Mouse (Mus musculus): ENCODE measurements around the gene Eif2d. TPM values are rescaled to one million over a fixed set of nuclear protein-coding genes. Genes with fewer than 3 reads are reported as not detected.
A peak's percentile ranks its signal among the peaks of the same experiment; 100 is the strongest.

Eif2d gene
- polyA plus RNA-seq, 1 experiment from 2014 or later: 66.1 TPM

- no peak overlapping the region for H3K4me3 ChIP-seq (replicated peaks)
- peaks cover 3% of the 10 kb centered on the region; the same call in 1 of the 2 replicates for H3K36me3 ChIP-seq
- H3K9me3 ChIP-seq: no peaks in the 10 kb centered on the region
- 57% methylated on average over 10 of the region's 10 CpGs for WGBS
- no peak overlapping the region for H3K4me2 ChIP-seq
- 0 out of 2 replicates have a peak, but pooled peaks cover 3% of the 10 kb centered on the region for H3K4me1 ChIP-seq (replicated peaks)
- no peak overlapping the region for H3K9ac ChIP-seq (replicated peaks)
- ATAC-seq (ENCODE audit: insufficient number of reproducible peaks, insufficient read depth, low FRiP score, low TSS enrichment, low read depth): no peak
- H3K27me3 ChIP-seq: peaks cover 5% of the 10 kb centered on the region
- H3K27ac ChIP-seq: no peak overlapping the region
Observed at GRCm38 (mm10) chr1:131123522-131124265, 29.3 kb upstream of the Eif2d start.

- Histone ChIP-seq H3K36me3 (peaks cover 17% of the 10 kb centered on the region), H3K9ac (replicated peaks) (no peak overlapping the region), H3K4me3 (replicated peaks) (no peak overlapping the region), H3K27ac (no peak overlapping the region), H3K9me3 (no peaks in the 10 kb centered on the region), H3K4me2 (no peak overlapping the region), H3K4me1 (replicated peaks) (0 out of 2 replicates have a peak, but pooled peaks cover 3% of the 10 kb centered on the region), H3K27me3 (no peaks in the 10 kb centered on the region)
- WGBS: 62% methylated on average over 11 of the region's 11 CpGs
- no peak for ATAC-seq (ENCODE audit: insufficient number of reproducible peaks, insufficient read depth, low FRiP score, low TSS enrichment, low read depth)
Observed at GRCm38 (mm10) chr1:131125987-131126744, 26.8 kb upstream of the Eif2d start.

- Histone ChIP-seq H3K36me3 (peaks cover 9% of the 10 kb centered on the region), H3K4me3 (replicated peaks) (no peak overlapping the region), H3K27me3 (no peaks in the 10 kb centered on the region), H3K4me1 (replicated peaks) (no peaks in the 10 kb centered on the region), H3K9me3 (no peaks in the 10 kb centered on the region), H3K27ac (no peak overlapping the region), H3K4me2 (no peak overlapping the region), H3K9ac (replicated peaks) (no peak overlapping the region)
- 74% methylated on average over 6 of the region's 6 CpGs for WGBS
- no peak for ATAC-seq (ENCODE audit: insufficient number of reproducible peaks, insufficient read depth, low FRiP score, low TSS enrichment, low read depth)
Observed at GRCm38 (mm10) chr1:131134231-131134630, 18.8 kb upstream of the Eif2d start.

GRCm38 (mm10) chr1:131134942-131135522 lies 17.9 kb upstream of the Eif2d start:
- no peak for ATAC-seq (ENCODE audit: insufficient number of reproducible peaks, insufficient read depth, low FRiP score, low TSS enrichment, low read depth)
- H3K27ac ChIP-seq: no peak overlapping the region
- H3K4me1 ChIP-seq (replicated peaks): no peaks in the 10 kb centered on the region
- no peaks in the 10 kb centered on the region for H3K27me3 ChIP-seq
- H3K9ac ChIP-seq (replicated peaks): no peak overlapping the region
- no peak overlapping the region for H3K4me2 ChIP-seq
- H3K36me3 ChIP-seq: peaks cover 1% of the 10 kb centered on the region; the same call in 1 of the 2 replicates
- no peaks in the 10 kb centered on the region for H3K9me3 ChIP-seq
- WGBS: 83% methylated on average over 8 of the region's 8 CpGs
- no peak overlapping the region for H3K4me3 ChIP-seq (replicated peaks)

GRCm38 (mm10) chr1:131135960-131136629 lies 16.9 kb upstream of the Eif2d start:
- ATAC-seq (ENCODE audit: insufficient number of reproducible peaks, insufficient read depth, low FRiP score, low TSS enrichment, low read depth): no peak
- Histone ChIP-seq H3K4me1 (replicated peaks) (no peaks in the 10 kb centered on the region), H3K27me3 (no peaks in the 10 kb centered on the region), H3K36me3 (no peaks in the 10 kb centered on the region), H3K9me3 (no peaks in the 10 kb centered on the region), H3K4me2 (no peak overlapping the region), H3K4me3 (replicated peaks) (no peak overlapping the region), H3K9ac (replicated peaks) (no peak overlapping the region), H3K27ac (no peak overlapping the region)
- 83% methylated on average over 10 of the region's 10 CpGs for WGBS

- no peaks in the 10 kb centered on the region for H3K27me3 ChIP-seq
- no peaks in the 10 kb centered on the region for H3K9me3 ChIP-seq
- no peak overlapping the region for H3K27ac ChIP-seq
- no peaks in the 10 kb centered on the region for H3K4me1 ChIP-seq (replicated peaks)
- H3K36me3 ChIP-seq: no peaks in the 10 kb centered on the region
- H3K4me3 ChIP-seq (replicated peaks): peak overlapping the region; percentile 66; the same call in 1 of the 2 replicates
- H3K9ac ChIP-seq (replicated peaks): no peak overlapping the region
- H3K4me2 ChIP-seq: peak overlapping the region; percentile 84
- WGBS: 24% methylated on average over 5 of the region's 5 CpGs
- ATAC-seq (ENCODE audit: insufficient number of reproducible peaks, insufficient read depth, low FRiP score, low TSS enrichment, low read depth): no peak
Observed at GRCm38 (mm10) chr1:131137111-131137510, 15.9 kb upstream of the Eif2d start.

- Histone ChIP-seq H3K27ac (peak overlapping the region; percentile 83), H3K9me3 (no peaks in the 10 kb centered on the region), H3K27me3 (no peaks in the 10 kb centered on the region), H3K4me3 (replicated peaks) (peak overlapping the region; percentile 66), H3K9ac (replicated peaks) (peak overlapping the region; percentile 71), H3K4me2 (peak overlapping the region; percentile 84), H3K4me1 (replicated peaks) (no peaks in the 10 kb centered on the region), H3K36me3 (no peaks in the 10 kb centered on the region)
- WGBS: 0% methylated on average over 34 of the region's 36 CpGs
- ATAC-seq (ENCODE audit: insufficient number of reproducible peaks, insufficient read depth, low FRiP score, low TSS enrichment, low read depth): peak; percentile 84
Observed at GRCm38 (mm10) chr1:131137717-131138118, 15.3 kb upstream of the Eif2d start.

- Histone ChIP-seq H3K9me3 (no peaks in the 10 kb centered on the region), H3K4me1 (replicated peaks) (no peaks in the 10 kb centered on the region), H3K36me3 (no peaks in the 10 kb centered on the region), H3K27ac (peak within 1 kb of the TSS; percentile 83), H3K4me2 (peak within 1 kb of the TSS; percentile 84), H3K9ac (replicated peaks) (peak within 1 kb of the TSS; percentile 71), H3K4me3 (replicated peaks) (peak within 1 kb of the TSS; percentile 66), H3K27me3 (no peaks in the 10 kb centered on the region)
- peak; percentile 96 for ATAC-seq (ENCODE audit: insufficient number of reproducible peaks, insufficient read depth, low FRiP score, low TSS enrichment, low read depth)
- WGBS: 6% methylated on average over 49 of the region's 49 CpGs
Observed at GRCm38 (mm10) chr1:131138191-131139016, 14.6 kb upstream of the Eif2d start, which contains the start of gene Dyrk3. TSS of gene Dyrk3 (minus strand) at chr1:131138340.

- H3K4me1 ChIP-seq (replicated peaks): no peaks in the 10 kb centered on the region
- no peak for ATAC-seq (ENCODE audit: insufficient number of reproducible peaks, insufficient read depth, low FRiP score, low TSS enrichment, low read depth)
- H3K27me3 ChIP-seq: no peaks in the 10 kb centered on the region
- 71% methylated on average over 11 of the region's 11 CpGs for WGBS
- peak overlapping the region; percentile 84 for H3K4me2 ChIP-seq
- no peaks in the 10 kb centered on the region for H3K36me3 ChIP-seq
- H3K4me3 ChIP-seq (replicated peaks): no peak overlapping the region
- H3K9me3 ChIP-seq: no peaks in the 10 kb centered on the region
- no peak overlapping the region for H3K9ac ChIP-seq (replicated peaks)
- no peak overlapping the region for H3K27ac ChIP-seq
Observed at GRCm38 (mm10) chr1:131139102-131140095, 13.6 kb upstream of the Eif2d start.
